Mouse (Mus musculus): ENCODE results near the gene Gm11397.
"Not testable (repeated sequence)": the region's sequence is repeated elsewhere in the genome, so short reads cannot be mapped to it uniquely, and the experiment has no call there.

Gm11397 gene

GRCm38 (mm10) chr13:33395461-33395860 is at the start of gene Gm11397:
Gm11397 (plus strand) TSS chr13:33395761.
- DNase-seq (ENCODE audit: low spot score in 2 of 2) = not testable (repeated sequence)

GRCm38 (mm10) chr13:33356666-33357065 is 38.9 kb upstream of the Gm11397 start:
- not testable (repeated sequence) for DNase-seq (ENCODE audit: low spot score in 2 of 2)

- DNase-seq (ENCODE audit: low spot score in 2 of 2) = not testable (repeated sequence)
Measured at GRCm38 (mm10) chr13:33432714-33433113, 37.2 kb downstream of the Gm11397 start.
